15 mouse cellular contexts compared by ENCODE assay signal in the genomic region with DNA sequence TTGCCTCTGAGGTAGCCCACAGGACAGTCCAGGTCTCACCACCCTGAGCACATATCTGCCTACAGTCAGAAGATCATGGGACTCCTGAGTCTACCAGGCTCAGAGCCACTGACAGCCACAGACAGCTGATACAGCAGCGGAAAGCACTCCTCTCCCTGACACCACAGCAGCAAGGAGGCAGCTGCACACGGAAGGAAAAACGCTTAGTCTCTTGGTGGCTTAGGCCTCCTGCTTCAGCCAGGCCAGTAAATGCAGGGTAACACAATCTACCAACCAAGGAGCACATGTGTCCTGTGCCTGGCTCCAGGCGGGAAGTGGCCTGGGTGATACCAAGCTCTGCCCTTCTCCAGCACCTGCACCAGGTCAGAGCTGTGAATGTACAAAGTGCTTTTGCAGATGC.
DNase-seq lines count a peak whose midpoint lies in the region; ATAC-seq and TF ChIP-seq lines count a peak whose summit lies in the region.
"Had no signal": no experiment of that assay in that cellular context is flagged by ENCODE, and none has a peak within 500 bp of the region (broad histone marks: within the 10 kb centered on the region; RNA-seq: fewer than 3 reads in every experiment).

No protein-coding gene starts in this region.

- H3K4me2 ChIP-seq in kidney, embryonic 16.5 days (replicated peaks; ENCODE audit: low read depth, low read length): no peak overlapping the region
- no peak overlapping the region for H3K4me2 ChIP-seq in limb, embryonic 15.5 days
- H3K4me2 ChIP-seq in forebrain, postnatal 0 days (ENCODE audit: low read depth): no peak overlapping the region
- H3K4me2 ChIP-seq: heart, embryonic 13.5 days; hindbrain, embryonic 14.5 days; stomach, embryonic 15.5 days had no signal

- ATAC-seq in kidney, embryonic 16.5 days (ENCODE audit: low FRiP score, low TSS enrichment): no peak
- ATAC-seq in limb, embryonic 15.5 days (ENCODE audit: insufficient number of reproducible peaks, low FRiP score, low TSS enrichment, low read depth): peak; percentile 31; the same call in 1 of the 2 replicates
- no peak for ATAC-seq in forebrain, postnatal 0 days
- ATAC-seq: Patski had no signal

- no peak overlapping the region for H3K9ac ChIP-seq in kidney, embryonic 16.5 days (replicated peaks; ENCODE audit: low read length)
- no peak overlapping the region for H3K9ac ChIP-seq in limb, embryonic 15.5 days
- H3K9ac ChIP-seq in forebrain, postnatal 0 days: no peak overlapping the region
- H3K9ac ChIP-seq: heart, embryonic 13.5 days; hindbrain, embryonic 14.5 days; stomach, embryonic 15.5 days had no signal

- 32% methylated on average over 4 of the region's 4 CpGs for WGBS in kidney, embryonic 16.5 days
- WGBS in embryonic facial prominence, embryonic 10.5 days: 80% methylated on average over 4 of the region's 4 CpGs
- WGBS in limb, embryonic 15.5 days: 33% methylated on average over 4 of the region's 4 CpGs
- 70% methylated on average over 4 of the region's 4 CpGs for WGBS in forebrain, postnatal 0 days

- H3K4me3 ChIP-seq in kidney, embryonic 16.5 days (ENCODE audit: low read length): no peak overlapping the region
- H3K4me3 ChIP-seq in embryonic facial prominence, embryonic 10.5 days: no peak overlapping the region
- H3K4me3 ChIP-seq in limb, embryonic 15.5 days: no peak overlapping the region
- no peak overlapping the region for H3K4me3 ChIP-seq in forebrain, postnatal 0 days (ENCODE audit: low read depth, low read length)
- H3K4me3 ChIP-seq: heart, embryonic 13.5 days; stomach, embryonic 15.5 days had no signal

- intact Hi-C loops in gastrocnemius, postnatal 36 days (cut with DNase I): loop anchor here (5.0 kb wide), 1 partner anchor 42 kb away; no protein-coding TSS in a partner anchor

- TF ChIP-seq CTCF in forebrain, postnatal 0 days (IDR thresholded peaks at IDR 0.05; ENCODE audit: low read depth): no peak

- DNase-seq in gastrocnemius, adult 18-20 months (ENCODE audit: low spot score): peak; percentile 58
- no peak for DNase-seq in gastrocnemius, postnatal 36 days
- DNase-seq in kidney, postnatal 25 days: no peak
- DNase-seq in embryonic facial prominence, embryonic 10.5 days (ENCODE audit: low spot score): no peak
- no peak for DNase-seq in forebrain, postnatal 0 days
- no peak for DNase-seq in spleen, postnatal 36 days (ENCODE audit: low spot score in 2 of 2)
- DNase-seq: cerebellum, adult 2 months; kidney, adult 2 months; lung, adult 2 months had no signal

- H3K27ac ChIP-seq in kidney, embryonic 16.5 days (ENCODE audit: low read length): peak overlapping the region; percentile 31
- H3K27ac ChIP-seq in embryonic facial prominence, embryonic 10.5 days (replicated peaks): peak overlapping the region; percentile 48; the same call in 1 of the 2 replicates
- H3K27ac ChIP-seq in limb, embryonic 15.5 days: no peak overlapping the region; the same call in 1 of the 2 replicates
- no peak overlapping the region for H3K27ac ChIP-seq in forebrain, postnatal 0 days (ENCODE audit: low read depth, low read length)
- H3K27ac ChIP-seq: heart, embryonic 13.5 days; hindbrain, embryonic 14.5 days; stomach, embryonic 15.5 days had no signal

- no peaks in the 10 kb centered on the region for H3K36me3 ChIP-seq in kidney, embryonic 16.5 days (ENCODE audit: insufficient read depth, low read length)
- no peaks in the 10 kb centered on the region for H3K36me3 ChIP-seq in embryonic facial prominence, embryonic 10.5 days (replicated peaks)
- H3K36me3 ChIP-seq in limb, embryonic 15.5 days: no peaks in the 10 kb centered on the region
- no peaks in the 10 kb centered on the region for H3K36me3 ChIP-seq in forebrain, postnatal 0 days (ENCODE audit: insufficient read depth)
- H3K36me3 ChIP-seq: heart, embryonic 13.5 days; stomach, embryonic 15.5 days had no signal

- no peaks in the 10 kb centered on the region for H3K9me3 ChIP-seq in kidney, embryonic 16.5 days (ENCODE audit: low read length)
- H3K9me3 ChIP-seq in embryonic facial prominence, embryonic 10.5 days: no peaks in the 10 kb centered on the region
- H3K9me3 ChIP-seq in limb, embryonic 15.5 days: no peaks in the 10 kb centered on the region
- H3K9me3 ChIP-seq in forebrain, postnatal 0 days (ENCODE audit: low read length): no peaks in the 10 kb centered on the region
- H3K9me3 ChIP-seq: heart, embryonic 13.5 days; stomach, embryonic 15.5 days had no signal

- H3K4me1 ChIP-seq in kidney, embryonic 16.5 days (ENCODE audit: insufficient read depth, low read length): peaks cover 41% of the 10 kb centered on the region
- H3K4me1 ChIP-seq in embryonic facial prominence, embryonic 10.5 days: peaks cover 31% of the 10 kb centered on the region
- H3K4me1 ChIP-seq in limb, embryonic 15.5 days: peaks cover 44% of the 10 kb centered on the region
- H3K4me1 ChIP-seq in forebrain, postnatal 0 days (ENCODE audit: insufficient read depth): no peaks in the 10 kb centered on the region

- H3K27me3 ChIP-seq in kidney, embryonic 16.5 days (ENCODE audit: insufficient read depth, low read length): no peaks in the 10 kb centered on the region
- no peaks in the 10 kb centered on the region for H3K27me3 ChIP-seq in embryonic facial prominence, embryonic 10.5 days (replicated peaks; ENCODE audit: low read depth, poor library complexity, severe bottlenecking)
- H3K27me3 ChIP-seq in limb, embryonic 15.5 days: no peaks in the 10 kb centered on the region
- H3K27me3 ChIP-seq in forebrain, postnatal 0 days (ENCODE audit: insufficient read depth, low read length): no peaks in the 10 kb centered on the region
- H3K27me3 ChIP-seq: heart, embryonic 13.5 days; Patski; stomach, embryonic 15.5 days had no signal

Comparison
In these comparisons a context has a peak if more than half of its experiments do, and no peak if none do; other contexts are left out.
1. H3K27ac ChIP-seq: peak in kidney, embryonic 16.5 days (single experiment) and embryonic facial prominence, embryonic 10.5 days (single experiment); none in limb, embryonic 15.5 days (single experiment) and forebrain, postnatal 0 days (single experiment).